Mouse (Mus musculus) small intestine, adult 2 months (tissue): ENCODE results near the gene Ccdc115.

Source experiments
- CTCF ChIP-seq: fragments of 200-500 bp; IDR thresholded peaks from 2 replicates; pipeline ENCODE4 v1.5.1; 2012; ENCODE audit warnings: low read depth, mild to moderate bottlenecking, control low read depth, inconsistent platforms, low read length, moderate library complexity, mixed read lengths; ENCODE audit not compliant: insufficient replicate concordance, insufficient read length; ENCODE audit errors: extremely low read depth
- POLR2A ChIP-seq: fragments of 200-500 bp; IDR thresholded peaks from 2 replicates; pipeline ENCODE4 v1.6.1; 2012; ENCODE audit warnings: low read depth, mild to moderate bottlenecking, control low read depth, inconsistent platforms, low read length, moderate library complexity

DNA sequence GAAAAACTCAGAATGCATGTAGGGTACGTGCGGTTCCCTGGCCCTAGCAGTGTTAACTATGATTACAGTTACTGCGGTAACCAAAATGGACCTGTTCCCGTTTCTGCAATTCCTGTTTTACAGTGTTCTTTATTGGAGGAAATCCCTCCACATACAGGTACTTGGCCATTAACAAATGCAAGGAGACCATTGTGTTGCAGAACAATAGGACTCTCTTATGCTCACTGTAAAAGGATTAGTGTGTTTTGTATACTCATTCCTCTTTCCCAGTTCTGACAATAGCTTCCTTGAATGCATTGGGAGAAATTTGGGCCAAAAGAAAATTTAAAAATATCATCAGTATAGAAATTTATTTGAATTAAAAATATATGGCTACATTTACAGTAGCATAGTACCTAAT, 29.0 kb upstream of the Ccdc115 start:
- TF ChIP-seq POLR2A (no peak), CTCF (no peak)
